Mouse (Mus musculus): ENCODE data around the gene Paqr7.

DNA sequence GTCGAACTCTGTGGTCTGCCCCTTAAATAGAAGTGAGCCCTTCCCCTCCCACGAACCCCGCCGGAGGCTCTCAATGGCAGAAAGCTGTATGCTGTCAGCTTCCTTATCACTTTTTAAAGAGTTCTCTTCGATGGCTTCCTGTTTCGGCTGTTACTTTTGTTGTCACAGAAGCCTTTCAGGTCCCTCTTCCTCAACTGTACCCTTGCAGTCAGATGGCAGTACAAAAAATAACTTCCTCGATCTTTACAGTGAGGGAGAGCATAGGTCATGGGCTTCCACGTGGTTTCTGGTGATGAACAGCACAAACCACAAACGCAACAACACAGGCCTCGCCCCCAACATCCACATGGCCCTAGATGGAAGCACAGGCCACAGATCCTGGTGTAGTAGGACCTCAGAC lies 36.2 kb upstream of the Paqr7 start:
- TF ChIP-seq UBTF (IDR thresholded peaks at IDR 0.05; ENCODE audit: low read depth, low read length) (no peak), CTCF (conservative IDR thresholded peaks at IDR 0.05 in 1 of 2, IDR thresholded peaks at IDR 0.05 in 1 of 2; ENCODE audit: low read depth in 2 of 2, low read length in 2 of 2) (no peak), POLR2AphosphoS2 (IDR thresholded peaks at IDR 0.05; ENCODE audit: low read depth, low read length) (no peak), RCOR1 (conservative IDR thresholded peaks at IDR 0.05; ENCODE audit: low read depth, low read length) (no peak)
